Comparison of ENCODE assay signal across 8 mouse cellular contexts in genomic region chr9:72401769-72402168, GRCm38 (mm10). TPM values are rescaled to one million over a fixed set of nuclear protein-coding genes. Genes with fewer than 3 reads are reported as not detected.
DNase-seq lines count a peak whose midpoint lies in the region; ATAC-seq and TF ChIP-seq lines count a peak whose summit lies in the region.
"Not testable (repeated sequence)": the region's sequence is repeated elsewhere in the genome, so short reads cannot be mapped to it uniquely, and the experiment has no call there.

No protein-coding gene starts in this region.

- H3K9me3 ChIP-seq in ES-Bruce4 (replicated peaks; ENCODE audit: control insufficient read depth, insufficient read depth, low read length, poor library complexity, severe bottlenecking); forebrain, postnatal 0 days (ENCODE audit: low read length); hindbrain, postnatal 0 days (ENCODE audit: low read length); liver, postnatal 0 days (ENCODE audit: low read length); midbrain, embryonic 11.5 days (ENCODE audit: control insufficient read depth, low read length): not testable (repeated sequence)

- not testable (repeated sequence) for H3K9ac ChIP-seq in ES-Bruce4 (ENCODE audit: low read depth, poor library complexity, severe bottlenecking); forebrain, postnatal 0 days; hindbrain, postnatal 0 days (replicated peaks; ENCODE audit: low read length); liver, postnatal 0 days (replicated peaks); midbrain, embryonic 11.5 days (ENCODE audit: low read length)

- not testable (repeated sequence) for H3K4me3 ChIP-seq in ES-Bruce4 (ENCODE audit: low read depth, low read length); forebrain, postnatal 0 days (ENCODE audit: low read depth, low read length); hindbrain, postnatal 0 days (ENCODE audit: low read length); layer of hippocampus, adult 2 months; liver, postnatal 0 days (ENCODE audit: low read depth, low read length); midbrain, embryonic 11.5 days (ENCODE audit: low read depth, low read length)

- TF ChIP-seq POLR2A in ES-Bruce4 (IDR thresholded peaks at IDR 0.05; ENCODE audit: insufficient read depth, low read length): not testable (repeated sequence)

- H3K4me1 ChIP-seq in ES-Bruce4 (ENCODE audit: control insufficient read depth, insufficient read depth, low read length); forebrain, postnatal 0 days (ENCODE audit: insufficient read depth); hindbrain, postnatal 0 days (ENCODE audit: insufficient read depth, low read length); midbrain, embryonic 11.5 days (ENCODE audit: control insufficient read depth, insufficient read depth, low read length): not testable (repeated sequence)
- H3K4me1 ChIP-seq in liver, postnatal 0 days (ENCODE audit: insufficient read depth): peaks cover 15% of the 10 kb centered on the region; the same call in 1 of the 2 replicates

- peak; percentile 16 for DNase-seq in R1 (ENCODE audit: low read depth, low spot score)
- DNase-seq in forebrain, postnatal 0 days; hindbrain, postnatal 0 days (ENCODE audit: low spot score); layer of hippocampus, adult 2 months (ENCODE audit: low spot score in 2 of 2); liver, postnatal 0 days: not testable (repeated sequence)
- DNase-seq in midbrain, embryonic 11.5 days (ENCODE audit: low spot score, missing footprints): peak; percentile 21
- DNase-seq in thymus, postnatal 14 days: peak; percentile 23

- H3K4me2 ChIP-seq in forebrain, postnatal 0 days (ENCODE audit: low read depth); hindbrain, postnatal 0 days (ENCODE audit: low read depth, low read length); liver, postnatal 0 days (ENCODE audit: low read depth, low read length); midbrain, embryonic 11.5 days: not testable (repeated sequence)

- ATAC-seq in forebrain, postnatal 0 days; hindbrain, postnatal 0 days; liver, postnatal 0 days; midbrain, embryonic 11.5 days (ENCODE audit: low FRiP score): not testable (repeated sequence)

- not testable (repeated sequence) for H3K27ac ChIP-seq in ES-Bruce4 (ENCODE audit: insufficient read depth, low read length); forebrain, postnatal 0 days (ENCODE audit: low read depth, low read length); hindbrain, postnatal 0 days; layer of hippocampus, adult 2 months; liver, postnatal 0 days (ENCODE audit: low read depth); midbrain, embryonic 11.5 days (ENCODE audit: low read depth, low read length)

- peak; percentile 33 for TF ChIP-seq CTCF in ES-Bruce4 (IDR thresholded peaks at IDR 0.05; ENCODE audit: low read depth, low read length)
- peak; percentile 22; the same call in 1 of the 2 replicates for TF ChIP-seq CTCF in forebrain, postnatal 0 days (IDR thresholded peaks at IDR 0.05; ENCODE audit: low read depth)
- 0 out of 2 replicates have a peak, but pooled peaks have one; percentile 18 for TF ChIP-seq CTCF in hindbrain, postnatal 0 days (IDR thresholded peaks at IDR 0.05; ENCODE audit: low read depth)
- peak; percentile 44 for TF ChIP-seq CTCF in layer of hippocampus, adult 2 months (conservative IDR thresholded peaks at IDR 0.05)
- peak; percentile 53 for TF ChIP-seq CTCF in liver, postnatal 0 days (IDR thresholded peaks at IDR 0.05; ENCODE audit: low read depth)

- H3K36me3 ChIP-seq in ES-Bruce4 (ENCODE audit: control insufficient read depth, insufficient read depth, low read length, poor library complexity, severe bottlenecking); forebrain, postnatal 0 days (ENCODE audit: insufficient read depth); hindbrain, postnatal 0 days (ENCODE audit: insufficient read depth, low read length); liver, postnatal 0 days (replicated peaks; ENCODE audit: insufficient read depth, low read length); midbrain, embryonic 11.5 days (ENCODE audit: control insufficient read depth, insufficient read depth, low read length): not testable (repeated sequence)

- H3K27me3 ChIP-seq in ES-Bruce4 (ENCODE audit: control insufficient read depth, insufficient read depth, low read length, poor library complexity, severe bottlenecking); forebrain, postnatal 0 days (ENCODE audit: insufficient read depth, low read length); hindbrain, postnatal 0 days (ENCODE audit: insufficient read depth, low read length); liver, postnatal 0 days (ENCODE audit: insufficient read depth, low read length); midbrain, embryonic 11.5 days (ENCODE audit: control insufficient read depth, insufficient read depth, low read length): not testable (repeated sequence)

- TF ChIP-seq EP300 in ES-Bruce4 (IDR thresholded peaks at IDR 0.05; ENCODE audit: insufficient read depth, low read depth, low read length); liver, postnatal 0 days (IDR thresholded peaks at IDR 0.05; ENCODE audit: low read depth): not testable (repeated sequence)

- 71% methylated on average over 4 of the region's 4 CpGs for WGBS in forebrain, postnatal 0 days
- WGBS in hindbrain, postnatal 0 days: 72% methylated on average over 4 of the region's 4 CpGs
- 73% methylated on average over 4 of the region's 4 CpGs for WGBS in liver, postnatal 0 days (ENCODE audit: insufficient replicate concordance)
- WGBS in midbrain, embryonic 11.5 days: 72% methylated on average over 4 of the region's 4 CpGs

RNA-seq across cellular contexts. Expression of gene Mns1, which starts 36.0 kb away (rescaled TPM):
- 12.6 and 15.6 TPM in 2 replicates for polyA plus RNA-seq in ES-Bruce4 (2011; ENCODE audit: insufficient read depth, insufficient read length, low read depth, missing spikeins)
- total RNA-seq in forebrain, postnatal 0 days (2014; rRNA removed): 2.0 and 2.8 TPM in 2 replicates
- polyA plus RNA-seq in forebrain, postnatal 0 days (2015; fragmentation: Nextera tagmentation; extraction: Ambion mirVana): 4.8 and 5.6 TPM in 2 replicates
- total RNA-seq in hindbrain, postnatal 0 days (2014; rRNA removed): 2.8 and 3.0 TPM in 2 replicates
- polyA plus RNA-seq in hindbrain, postnatal 0 days (2015; fragmentation: Nextera tagmentation; extraction: Ambion mirVana): 8.1 and 9.5 TPM in 2 replicates
- 1 to 10 TPM; 1.2 to 2.4 TPM for total RNA-seq in layer of hippocampus, adult 2 months (2021)
- 36.4 and 41.9 TPM in 2 replicates for polyA plus RNA-seq in liver, postnatal 0 days (2015; fragmentation: Nextera tagmentation; extraction: Ambion mirVana)
- polyA plus RNA-seq in midbrain, embryonic 11.5 days (2014; fragmentation: Nextera tagmentation; extraction: Ambion mirVana): 48.8 and 57.0 TPM in 2 replicates
